Mouse (Mus musculus) adrenal gland, postnatal 10 days (tissue): ENCODE results near the gene Panx1. TPM values are rescaled to one million over a fixed set of nuclear protein-coding genes. Genes with fewer than 3 reads are reported as not detected.

Source experiments
- DNase-seq: peaks from one replicate; pipeline ENCODE4 v3.0.0; 2021; ENCODE audit warnings: mixed read lengths
- long read RNA-seq, 2 experiments: library from polyadenylated mRNA; stranded (forward); transcript quantifications; one replicate each; pipeline ENCODE4 v2.0.0; 2021
- total RNA-seq, 2 experiments: library from RNA; stranded (reverse); gene quantifications; 2 replicates each; pipeline ENCODE4 v1.2.3; 2021

Panx1 gene
- 10 to 100 TPM; 13.5 to 14.6 TPM for total RNA-seq
- long read RNA-seq, experiment 1, full-length matches to known transcripts: 8 of 12 reads
- long read RNA-seq, experiment 1, partial matches to known transcripts: 4 of 12 reads
- long read RNA-seq, experiment 1, other reads (novel, unspliced or antisense): 0 of 12 reads
- long read RNA-seq, experiment 2, full-length matches to known transcripts: 11 of 18 reads
- long read RNA-seq, experiment 2, partial matches to known transcripts: 7 of 18 reads
- long read RNA-seq, experiment 2, other reads (novel, unspliced or antisense): 0 of 18 reads

DNA sequence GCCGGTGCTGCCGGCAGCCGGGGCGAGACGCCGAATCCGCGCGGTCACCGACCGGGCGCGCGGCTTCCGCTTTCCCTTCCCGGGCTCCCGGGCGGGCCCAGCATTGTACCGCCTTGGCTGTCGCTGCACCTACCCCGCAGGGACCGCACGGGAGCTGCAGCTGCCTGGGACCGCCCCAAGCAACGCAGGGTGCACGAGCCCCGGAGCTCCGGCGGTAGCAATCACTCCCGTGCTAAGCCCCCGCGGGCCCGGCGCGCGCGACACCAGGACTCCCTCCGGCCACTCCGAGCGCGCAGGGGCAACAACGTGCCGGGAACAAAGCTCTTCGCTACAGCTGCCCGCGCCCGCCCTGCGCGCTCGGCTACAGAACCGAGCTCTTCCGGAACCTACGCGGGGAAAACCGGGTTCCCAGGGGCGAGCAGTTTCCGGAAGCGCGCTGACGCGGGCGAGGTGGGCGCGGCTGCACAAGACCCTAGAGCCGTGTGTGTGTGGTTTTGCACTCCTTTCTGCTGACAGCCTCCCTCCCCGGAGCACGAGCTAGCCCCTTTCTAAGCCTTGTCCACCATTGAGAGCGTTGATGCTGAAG, at the start of gene Panx1:
TSS of gene Panx1 (minus strand) at position 395 of the 586 bp plus-strand sequence.
- DNase-seq: peak; percentile 76

DNA sequence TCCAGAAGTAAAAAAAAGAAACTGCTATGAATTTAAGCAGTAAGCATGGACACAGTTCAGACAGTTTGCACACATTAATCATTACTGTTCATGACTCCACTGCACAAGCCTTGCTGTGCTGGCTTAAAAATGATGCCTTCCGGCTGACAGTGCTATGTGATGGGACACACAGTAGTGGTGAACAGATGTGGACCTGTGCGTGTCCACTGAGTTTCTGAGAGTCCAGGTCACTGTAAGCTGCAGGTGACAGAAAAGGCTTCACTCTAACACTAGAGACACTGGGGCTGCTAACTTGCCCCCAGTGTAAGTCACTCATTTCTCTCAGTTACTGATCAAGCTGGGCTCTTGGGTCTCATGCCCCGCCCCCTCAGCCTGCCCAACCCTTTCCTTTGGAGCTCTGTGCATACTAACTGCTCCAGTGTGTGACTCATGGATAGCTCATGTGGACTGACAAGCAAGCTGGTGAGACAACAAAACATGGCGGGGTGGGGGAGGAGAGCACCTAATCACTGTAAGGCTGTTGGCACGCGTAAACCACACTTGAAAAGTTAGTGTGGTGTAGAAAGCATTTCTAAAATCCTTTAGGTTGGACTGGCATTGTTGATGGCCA, 23.5 kb upstream of the Panx1 start:
- peak; percentile 35 for DNase-seq

DNA sequence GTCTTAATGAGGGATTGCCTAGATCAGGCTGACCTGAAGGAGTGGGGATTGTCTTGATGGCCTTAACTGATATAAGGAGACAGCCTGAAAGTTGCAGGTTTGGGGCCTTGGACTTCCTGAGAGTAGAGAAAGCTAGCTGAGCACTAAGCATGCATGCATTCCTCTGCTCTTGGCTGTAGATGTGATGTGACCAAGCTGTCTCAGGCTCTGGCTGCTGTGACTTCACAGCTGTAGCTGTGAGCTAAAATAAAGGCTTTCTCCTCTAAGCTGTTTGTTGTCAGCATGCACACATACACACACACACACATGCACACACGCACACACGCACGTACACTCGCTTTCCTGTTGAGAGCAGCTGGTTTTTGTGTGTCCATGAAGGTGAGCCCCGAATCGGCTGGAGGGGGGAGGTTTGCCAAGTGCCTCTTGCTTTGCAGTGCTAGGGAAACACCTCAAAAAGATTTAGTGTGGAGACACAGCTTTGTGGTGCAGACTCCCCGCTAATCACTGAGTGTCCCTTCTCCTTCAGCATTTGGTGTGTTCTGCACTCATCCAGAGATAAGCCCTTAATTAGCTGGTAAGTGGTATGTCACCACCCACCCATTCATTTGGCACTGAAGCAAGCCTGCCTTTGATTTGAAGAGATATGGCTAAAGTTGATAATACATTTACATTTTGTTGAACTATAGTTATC, 22.9 kb upstream of the Panx1 start:
- no peak for DNase-seq

DNA sequence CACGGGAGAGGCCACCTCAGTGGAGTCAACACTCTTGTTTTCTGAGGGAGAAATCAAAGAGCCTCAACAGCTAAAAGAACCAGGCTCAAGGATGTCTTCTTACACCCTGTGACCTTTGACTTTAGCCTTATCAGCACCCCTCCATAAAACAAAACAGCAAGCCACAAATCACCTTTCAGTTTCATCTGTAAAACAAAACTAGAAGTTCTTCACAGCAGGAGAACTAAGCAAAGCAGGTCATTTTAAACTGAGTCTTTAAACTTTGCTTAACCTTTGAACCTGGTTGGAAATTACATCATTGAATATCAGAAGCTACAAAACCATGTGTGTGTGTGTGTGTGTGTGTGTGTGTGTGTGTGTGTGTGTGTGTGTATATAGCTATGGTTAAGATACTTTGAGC, 18.9 kb upstream of the Panx1 start:
- no peak for DNase-seq

DNA sequence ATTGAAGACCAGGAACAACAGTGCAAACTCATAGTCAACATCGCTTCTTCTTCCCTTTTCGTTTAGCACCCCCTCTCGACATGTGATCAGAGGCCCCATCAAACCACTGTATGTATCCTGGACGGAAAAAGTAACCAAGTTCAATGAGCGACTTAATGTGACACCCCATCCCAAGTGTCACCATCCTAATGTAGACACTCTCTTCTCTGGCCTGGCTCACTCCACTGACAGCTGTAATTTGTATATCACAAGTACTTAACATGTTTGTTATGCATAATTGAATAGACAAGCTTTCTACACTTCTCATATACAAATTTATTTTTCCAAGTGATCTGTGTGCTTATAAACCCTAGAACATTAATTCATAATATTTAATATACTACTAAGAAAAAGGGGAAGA, 15.6 kb upstream of the Panx1 start:
- DNase-seq: no peak

DNA sequence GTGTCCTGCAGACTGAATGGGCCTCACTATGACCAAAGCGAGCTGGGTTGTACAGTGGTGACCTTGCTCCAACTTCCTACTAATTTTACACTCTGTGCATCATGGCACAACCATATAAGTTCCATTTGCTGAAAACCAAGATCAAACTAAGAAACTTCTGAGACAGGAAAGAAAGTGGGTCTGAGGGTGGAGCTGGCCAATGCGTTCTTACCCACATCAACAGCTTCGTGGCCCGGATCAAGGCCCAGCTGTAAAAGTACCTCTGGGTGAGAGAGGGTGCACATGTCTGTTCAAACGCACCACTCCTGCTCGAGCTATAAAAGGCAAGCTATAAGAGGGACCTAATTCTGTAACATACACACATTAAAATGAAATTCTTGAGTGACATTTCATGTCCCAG, 14.7 kb upstream of the Panx1 start:
- no peak for DNase-seq

DNA sequence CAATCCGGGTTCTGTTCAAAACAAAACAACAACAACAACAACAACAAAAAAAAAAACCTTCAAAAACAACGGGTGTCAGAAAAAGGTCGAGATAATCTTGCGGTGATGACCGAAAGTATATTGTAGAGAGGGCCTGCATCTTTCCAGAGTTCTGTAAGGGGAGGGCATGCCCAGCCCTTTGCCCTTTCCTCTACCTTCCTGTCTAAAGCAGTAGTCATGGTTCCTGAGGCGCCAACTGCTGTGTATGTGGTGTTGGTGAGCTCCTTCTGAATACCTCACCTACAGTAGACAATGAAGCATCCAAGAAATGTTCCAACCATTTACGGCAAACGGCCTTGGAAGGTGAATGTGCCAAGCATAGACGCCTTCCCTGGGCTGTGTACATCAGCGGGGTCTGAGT, 462 bp upstream of the Panx1 start:
- DNase-seq: no peak

DNA sequence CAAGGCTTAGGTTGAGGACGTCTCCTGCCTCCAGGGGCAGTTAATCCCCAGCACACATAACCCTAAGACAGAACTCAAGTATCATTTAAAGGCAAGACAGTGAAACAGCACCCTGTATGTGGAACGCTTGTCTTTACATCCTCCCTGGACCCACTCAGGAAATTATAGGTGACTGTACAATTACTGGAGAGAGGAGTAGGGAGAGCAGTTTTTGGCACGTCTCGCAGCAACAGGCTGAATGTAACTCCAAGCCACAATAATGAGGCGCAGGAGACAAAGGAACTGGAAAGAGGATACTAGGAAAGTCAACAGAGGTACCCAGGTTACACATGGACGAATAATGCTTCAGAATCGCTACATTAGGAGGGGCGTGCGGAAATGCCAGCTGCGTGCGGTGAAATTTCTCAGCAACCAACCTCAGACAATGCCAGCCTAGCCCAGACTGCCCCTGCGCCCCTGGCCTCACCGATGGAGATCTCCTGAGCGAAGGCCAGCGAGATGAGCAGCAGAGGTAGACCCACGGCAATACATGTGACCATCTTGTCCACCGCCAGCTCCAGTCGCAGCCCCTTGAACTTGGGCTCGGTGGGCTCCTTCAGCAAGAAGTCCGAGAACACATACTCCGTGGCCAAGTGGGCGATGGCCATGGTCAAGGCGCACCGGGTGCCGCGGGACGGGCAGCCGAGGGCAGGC, 741 bp downstream of the Panx1 start:
- DNase-seq: no peak

DNA sequence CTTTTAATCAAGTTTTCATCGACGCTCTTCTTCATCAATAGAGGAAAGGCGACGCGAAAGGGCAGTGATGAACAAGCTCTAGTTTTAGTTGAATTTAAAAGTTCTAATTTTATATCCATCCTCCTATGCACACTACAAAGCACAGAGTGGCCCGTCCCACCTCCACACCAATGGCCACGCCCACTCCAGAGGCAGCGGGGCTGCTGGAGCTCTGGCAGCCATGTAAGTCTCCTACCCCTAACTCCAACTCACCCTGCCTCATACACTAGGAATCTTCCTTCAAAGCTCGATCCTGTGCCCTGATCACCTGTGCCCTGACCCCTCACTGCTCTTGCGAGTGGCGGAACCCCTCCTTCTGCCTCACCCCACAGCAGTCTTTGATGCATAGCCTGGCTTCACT, 3.7 kb downstream of the Panx1 start:
- DNase-seq: no peak

DNA sequence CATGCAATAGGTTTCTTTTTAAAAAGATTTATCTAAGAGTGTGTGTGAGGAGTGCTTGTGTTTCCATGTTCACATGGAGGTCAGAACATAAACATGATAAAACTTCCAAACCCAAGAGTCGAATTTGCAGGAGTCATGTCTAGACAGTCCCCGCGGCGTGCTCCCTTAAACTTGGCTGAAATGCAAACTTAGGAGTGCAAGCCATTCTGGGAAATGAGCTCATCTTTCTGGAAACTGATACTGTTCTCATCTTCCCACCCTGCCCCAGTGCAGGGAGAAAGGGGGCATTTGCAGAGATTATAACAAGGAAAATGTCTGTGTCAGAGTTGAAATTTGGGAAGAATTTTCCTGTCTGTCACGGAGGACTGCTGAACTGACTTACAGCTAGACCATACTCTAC, 5.4 kb downstream of the Panx1 start:
- no peak for DNase-seq

DNA sequence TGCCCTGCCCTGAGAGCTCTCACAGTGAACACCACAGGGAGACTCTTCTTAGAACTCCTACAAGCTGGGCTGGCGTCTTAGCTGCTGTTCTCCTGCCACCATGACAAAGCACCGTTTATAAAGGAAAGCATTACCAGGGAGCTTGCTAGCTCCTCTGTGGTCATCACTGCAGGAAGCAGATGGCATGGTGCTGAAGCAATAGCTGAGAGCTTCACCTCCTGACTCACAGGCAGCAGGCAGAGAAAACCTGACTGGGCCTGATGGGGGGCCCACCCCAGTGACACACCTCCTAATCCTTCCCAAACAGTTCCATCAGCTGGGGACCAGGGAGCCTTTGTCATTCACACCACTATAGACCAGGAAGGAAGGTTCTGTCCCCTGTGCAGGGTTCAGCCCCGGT, 7.6 kb downstream of the Panx1 start:
- no peak for DNase-seq

DNA sequence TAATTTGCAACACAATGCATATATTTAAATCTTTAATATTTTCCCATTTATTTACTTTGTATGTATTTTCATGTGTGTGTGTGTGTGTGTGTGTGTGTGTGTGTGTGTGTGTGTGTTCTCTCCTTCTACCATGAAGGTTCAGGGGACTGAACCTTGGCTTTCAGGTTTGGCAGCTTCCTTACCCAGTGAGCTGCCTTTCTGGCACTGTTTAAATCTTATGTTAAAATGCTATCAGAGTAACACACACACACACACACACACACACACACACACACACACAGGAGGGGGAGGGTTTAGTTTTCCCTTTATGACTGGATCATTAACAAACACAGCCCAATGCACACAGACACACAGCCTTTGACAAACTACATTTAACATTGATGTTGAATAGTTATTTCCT, 8.0 kb downstream of the Panx1 start:
- no peak for DNase-seq

DNA sequence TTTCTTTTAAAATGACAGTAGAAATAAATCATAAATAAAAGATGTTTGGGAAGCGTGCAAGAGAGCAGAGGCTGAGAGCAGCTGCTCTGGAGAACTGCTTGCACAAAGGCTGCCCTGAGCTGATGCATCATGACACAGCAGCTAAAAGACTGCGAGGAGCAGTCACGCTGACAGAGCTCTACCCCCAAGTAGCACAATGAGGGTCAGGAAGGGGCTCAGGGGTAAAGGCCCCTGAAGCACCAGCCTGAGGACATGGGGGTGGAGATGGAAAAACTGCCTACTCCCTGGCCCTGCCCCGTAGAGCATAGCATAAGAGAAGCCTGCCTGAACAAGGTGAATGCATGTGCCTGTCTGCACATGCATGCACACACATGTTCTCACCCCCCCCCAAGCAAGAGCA, 8.5 kb downstream of the Panx1 start:
- no peak for DNase-seq

DNA sequence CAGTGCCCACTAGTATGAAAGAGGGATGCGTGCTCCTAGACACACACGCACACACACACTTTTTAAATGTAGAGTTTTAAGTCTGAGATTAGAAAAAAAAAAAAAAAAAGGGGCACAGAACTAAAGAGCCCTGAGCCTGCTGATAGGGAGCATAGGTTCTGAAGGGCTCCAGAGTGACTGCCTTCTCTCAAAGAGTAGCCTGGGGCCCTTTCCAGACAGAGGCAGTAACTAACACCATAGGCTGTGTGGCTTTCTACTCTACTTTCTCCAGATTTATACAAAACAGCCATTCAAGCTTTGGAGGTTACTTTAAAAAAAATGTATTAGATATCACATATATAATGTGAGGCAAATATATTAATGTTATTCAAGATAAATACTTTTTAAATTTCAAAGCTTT, 8.9 kb downstream of the Panx1 start:
- DNase-seq: no peak

DNA sequence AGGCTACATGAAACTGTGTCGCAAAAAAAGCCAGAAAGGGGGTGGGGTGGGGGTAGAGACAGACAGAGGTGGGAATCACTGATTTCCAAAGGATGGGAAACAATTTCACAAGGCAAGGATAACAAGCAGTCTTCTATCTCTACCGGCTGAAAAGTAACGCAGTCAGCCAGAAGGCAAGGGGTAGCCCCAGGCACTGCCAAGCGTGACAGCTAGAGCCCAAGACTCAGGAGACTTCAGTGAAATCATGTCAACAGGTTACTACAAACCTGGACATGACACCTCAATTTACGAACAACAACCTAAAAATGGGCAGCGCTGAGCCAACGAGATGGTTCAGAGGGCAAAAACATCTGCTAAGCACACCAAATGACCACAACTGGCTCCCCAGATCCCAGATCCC, 9.3 kb downstream of the Panx1 start:
- DNase-seq: no peak

DNA sequence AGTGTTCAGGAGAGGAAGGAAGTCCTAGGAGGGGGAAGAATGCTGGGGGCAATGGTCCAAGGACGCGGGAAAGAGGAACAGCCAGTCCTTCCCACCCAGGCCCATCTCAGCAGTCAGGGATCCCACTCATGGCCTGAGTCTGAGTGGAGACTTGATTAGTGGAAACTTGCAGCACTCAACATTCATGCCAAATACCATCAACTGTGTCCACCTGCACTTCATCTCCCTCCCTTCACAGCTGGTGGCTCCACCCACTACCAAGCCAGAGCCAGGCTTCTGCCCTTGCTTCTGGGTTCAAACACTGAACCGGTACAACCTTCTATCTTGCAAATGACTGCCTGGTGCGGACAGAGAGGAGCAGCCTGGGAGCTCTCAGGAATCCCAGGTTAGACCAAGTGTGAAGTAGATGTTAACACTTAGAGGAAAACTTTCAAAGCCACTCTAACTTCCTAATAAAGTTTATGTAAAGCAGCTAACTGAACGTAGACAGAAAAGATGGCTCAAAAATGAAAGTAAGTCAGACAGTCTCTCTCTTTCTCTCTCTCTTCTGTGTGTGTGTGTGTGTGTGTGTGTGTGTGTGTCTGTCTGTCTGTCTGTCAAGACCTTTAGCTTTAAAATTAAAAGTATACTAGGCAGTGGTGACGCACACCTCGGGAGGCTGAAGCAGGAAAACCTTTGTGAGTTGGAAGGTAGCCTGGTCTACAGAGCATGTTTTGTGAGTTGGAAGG, 10.6 kb downstream of the Panx1 start:
- peak; percentile 43 for DNase-seq

DNA sequence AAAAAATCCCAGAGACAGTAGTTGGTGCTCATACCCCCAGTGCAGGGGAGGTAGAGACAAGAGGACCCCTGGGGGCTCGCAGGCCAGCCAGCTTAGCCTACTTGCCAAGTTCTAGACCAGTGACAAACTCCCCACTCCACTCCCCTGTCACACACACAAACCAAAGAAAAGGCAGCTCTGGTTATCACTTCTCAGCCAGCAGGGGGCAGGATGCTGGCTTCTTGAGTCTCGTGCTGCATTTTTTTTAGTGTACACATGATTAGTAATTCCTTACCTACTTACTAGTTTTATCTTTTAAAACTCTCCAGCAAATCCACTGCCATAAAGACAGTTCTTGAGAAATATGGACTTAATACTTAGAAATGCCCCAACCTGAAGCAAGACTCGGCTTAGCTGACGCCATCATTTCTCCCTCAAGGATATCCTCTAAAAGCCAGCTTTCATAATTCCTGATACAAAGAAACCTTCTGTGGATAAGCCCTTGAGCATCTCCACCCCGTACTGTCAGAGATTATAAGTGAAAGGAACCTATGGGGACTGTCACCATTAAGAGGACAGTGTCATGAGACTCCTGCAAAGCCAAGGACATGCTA, 11.6 kb downstream of the Panx1 start:
- peak; percentile 57 for DNase-seq

DNA sequence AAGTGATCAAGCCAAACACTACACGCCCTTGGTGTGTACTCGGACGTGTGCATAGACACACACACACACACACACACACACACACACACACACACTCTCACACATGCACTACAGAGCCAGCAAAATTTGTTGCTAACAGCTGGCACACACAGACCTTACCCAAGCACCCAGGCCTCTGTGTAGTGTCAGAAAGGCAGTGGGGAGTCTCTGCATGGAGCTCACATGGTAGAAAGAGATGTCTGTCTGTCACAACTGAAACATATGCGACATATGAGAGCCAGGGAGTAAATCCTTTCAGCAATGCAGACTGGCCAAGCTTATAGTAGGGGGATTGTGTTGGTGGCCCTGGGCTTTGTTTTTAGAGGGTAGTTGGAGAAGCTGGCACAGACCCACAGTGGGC, 12.5 kb downstream of the Panx1 start:
- DNase-seq: no peak

DNA sequence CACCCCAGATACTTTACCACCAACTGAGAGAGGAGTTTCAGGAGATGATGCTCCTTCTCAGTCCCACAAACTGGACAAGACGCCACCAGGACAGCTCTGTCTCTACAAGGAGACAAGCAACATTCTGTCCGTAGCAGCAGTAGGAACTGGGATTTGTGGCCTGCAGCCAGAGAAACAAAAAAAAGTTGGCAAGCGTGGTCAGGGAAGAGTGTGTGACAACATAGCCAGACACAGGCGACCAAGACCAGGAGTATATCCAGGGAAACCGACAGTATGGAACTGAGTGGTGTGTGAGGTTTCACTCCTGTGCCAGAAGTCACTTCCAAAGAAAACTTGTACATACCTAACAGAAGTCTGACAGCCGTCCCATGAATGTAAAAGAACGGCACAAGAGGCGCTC, 14.5 kb downstream of the Panx1 start:
- peak; percentile 79 for DNase-seq

DNA sequence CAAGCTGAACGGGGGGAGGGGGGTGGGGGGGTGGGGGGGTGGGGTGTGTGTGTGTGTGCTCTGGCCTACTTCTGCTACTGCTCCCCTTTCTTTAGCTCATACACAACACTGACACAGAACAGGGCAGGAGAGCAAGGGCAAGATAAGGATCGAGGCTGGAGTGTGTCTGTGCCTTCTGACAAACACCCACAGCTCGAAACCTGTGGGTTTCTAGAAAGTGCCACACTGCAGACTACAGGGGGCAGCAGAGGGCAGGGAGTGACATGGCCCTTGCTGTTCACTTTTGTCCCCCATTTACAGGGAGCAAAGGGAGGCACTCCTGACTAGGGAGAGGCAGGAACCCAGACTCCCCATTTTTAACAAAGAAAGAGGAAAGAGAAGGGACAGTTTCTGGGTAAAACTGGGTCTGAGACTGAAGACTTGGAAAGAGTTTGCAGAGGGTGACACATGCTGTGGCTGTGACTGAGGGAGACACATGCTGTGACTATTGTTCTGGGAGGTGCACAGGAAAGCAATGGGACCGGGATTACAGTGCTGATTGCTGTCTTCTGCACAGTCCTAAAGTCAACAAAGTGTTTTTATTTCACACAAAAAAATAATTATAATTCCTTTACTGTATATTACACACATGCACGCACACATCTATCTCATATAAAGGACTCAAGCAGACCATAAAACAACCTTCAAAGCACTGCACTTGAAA, 16.1 kb downstream of the Panx1 start:
- peak; percentile 80 for DNase-seq

DNA sequence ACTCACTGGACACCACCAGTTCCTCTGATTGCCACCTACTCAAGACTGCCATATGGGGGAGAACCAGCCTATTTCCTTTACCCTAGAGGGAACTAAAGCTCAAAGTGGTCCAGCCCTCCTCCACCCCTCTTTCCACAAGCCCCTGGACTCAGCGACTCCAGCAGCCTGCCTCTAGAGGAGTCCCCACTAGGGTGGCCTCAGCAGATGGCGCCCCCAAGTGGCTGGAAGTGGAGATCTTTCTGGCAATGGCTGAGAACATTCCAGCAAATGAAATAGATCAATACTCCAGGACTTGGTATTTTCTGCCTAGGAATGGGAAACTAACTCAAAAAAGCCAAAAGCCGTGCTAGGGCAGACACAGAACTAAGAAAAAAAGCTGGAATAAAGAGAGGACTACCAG, 17.6 kb downstream of the Panx1 start:
- DNase-seq: peak; percentile 25
